Mouse (Mus musculus): Measurements from ENCODE around the gene Igsf1. TPM values are rescaled to one million over a fixed set of nuclear protein-coding genes. Genes with fewer than 3 reads are reported as not detected.

The Igsf1 gene
- polyA plus RNA-seq (2012; ENCODE audit: low replicate concordance), result not detected in 2 replicates

GRCm38 (mm10) chrX:49797213-49798019, at the start of gene Igsf1:
Gene Igsf1 (minus strand): TSS chrX:49797749.

GRCm38 (mm10) chrX:49734959-49735358, 62.6 kb downstream of the Igsf1 start, which contains the start of gene Olfr1321:
Gene Olfr1321 (minus strand): TSS chrX:49735059.

Other genes with a start within 250 kb of the Igsf1 start
- gene Olfr1320, start 125.4 kb downstream of the Igsf1 start, polyA plus RNA-seq (2012; ENCODE audit: low replicate concordance), result not detected in 2 replicates
- not detected in 2 replicates for gene Olfr1321, start 62.7 kb downstream of the Igsf1 start, polyA plus RNA-seq (2012; ENCODE audit: low replicate concordance)
- not detected in 2 replicates for gene Olfr1322, start 93.7 kb upstream of the Igsf1 start, polyA plus RNA-seq (2012; ENCODE audit: low replicate concordance)
- gene Olfr1323, start 221.6 kb upstream of the Igsf1 start, polyA plus RNA-seq (2012; ENCODE audit: low replicate concordance), result not detected in 2 replicates

All from leukemia stem cell, adult 10-12 weeks (primary cell).